Mouse (Mus musculus) heart, embryonic 12.5 days (tissue): Measurements from ENCODE around the gene Dusp19. TPM values are rescaled to one million over a fixed set of nuclear protein-coding genes. Genes with fewer than 3 reads are reported as not detected.

Experiments used
- ATAC-seq: fragments of 200-750 bp; cut with Nextera tagmentation; 2 replicates; pipeline ENCODE4 v1.8.0; 2017; ENCODE audit warnings: moderate TSS enrichment, moderate library complexity; ENCODE audit not compliant: insufficient number of reproducible peaks, low FRiP score
- H3K27ac ChIP-seq: fragments of 300-500 bp; sonication (generic); 2 replicates; pipeline ENCODE4 v1.5.1; 2016; ENCODE audit warnings: mild to moderate bottlenecking, moderate library complexity; ENCODE audit not compliant: poor library complexity, severe bottlenecking
- H3K27me3 ChIP-seq: fragments of 300-500 bp; sonication (generic); replicated peaks from 2 replicates; pipeline ENCODE4 v1.6.1; 2016; ENCODE audit warnings: mild to moderate bottlenecking, moderate library complexity
- H3K36me3 ChIP-seq: fragments of 300-500 bp; sonication (generic); 2 replicates; pipeline ENCODE4 v1.6.1; 2016; ENCODE audit warnings: mild to moderate bottlenecking, moderate library complexity
- H3K4me1 ChIP-seq: fragments of 300-500 bp; sonication (generic); replicated peaks from 2 replicates; pipeline ENCODE4 v1.6.1; 2016; ENCODE audit warnings: mild to moderate bottlenecking
- H3K4me2 ChIP-seq: fragments of 300-500 bp; sonication (generic); 2 replicates; pipeline ENCODE4 v1.6.1; 2016; ENCODE audit warnings: mild to moderate bottlenecking, moderate library complexity
- H3K4me3 ChIP-seq: fragments of 300-500 bp; sonication (generic); 2 replicates; pipeline ENCODE4 v1.5.1; 2016; ENCODE audit warnings: mild to moderate bottlenecking
- H3K9ac ChIP-seq: fragments of 300-500 bp; sonication (generic); 2 replicates; pipeline ENCODE4 v1.6.1; 2016; ENCODE audit warnings: mild to moderate bottlenecking, moderate library complexity
- H3K9me3 ChIP-seq: fragments of 300-500 bp; sonication (generic); replicated peaks from 2 replicates; pipeline ENCODE4 v1.6.1; 2016; ENCODE audit warnings: mild to moderate bottlenecking, moderate library complexity
- WGBS: fragments of 180-500 bp; shearing (Covaris S2); methylation state at CpG from one replicate; pipeline ENCODE4 v1.1.7; 2016; 5-methylcytosine and 5-hydroxymethylcytosine counted together
- microRNA counts: library from miRNA; unstranded; fragments of <30 nt; microRNA quantifications from one replicate; lab custom pipeline; 2017
- microRNA-seq: library from miRNA; unstranded; fragments of <30 nt; microRNA quantifications from one replicate; pipeline ENCODE4, GENCODE M21; 2017
- polyA plus RNA-seq: library from polyadenylated mRNA; unstranded; fragments of >200 nt; fragmentation: Nextera tagmentation; extraction: Ambion mirVana; gene quantifications from 2 replicates; pipeline ENCODE4 v1.2.1, GENCODE M21; 2016

The Dusp19 gene
- polyA plus RNA-seq, 1 experiment from 2014 or later: 11.9 TPM

DNA sequence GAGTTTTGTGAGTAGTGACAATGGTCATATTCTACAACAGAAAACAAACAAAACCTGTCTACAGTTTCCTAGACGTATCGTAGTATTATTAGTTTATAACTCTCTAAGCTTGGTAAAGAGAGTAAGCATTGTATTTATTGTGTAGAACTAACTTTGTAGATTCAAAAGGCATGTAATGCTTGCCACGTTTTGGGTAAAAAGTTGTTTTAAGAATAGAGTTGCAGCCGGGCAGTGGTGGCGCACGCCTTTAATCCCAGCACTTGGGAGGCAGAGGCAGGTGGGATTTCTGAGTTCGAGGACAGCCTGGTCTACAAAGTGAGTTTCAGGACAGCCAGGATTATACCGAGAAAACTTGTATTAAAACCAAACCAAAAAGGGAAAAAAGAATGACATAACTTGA, 22.6 kb downstream of the Dusp19 start:
- Histone ChIP-seq H3K9ac (peak overlapping the region; percentile 77), H3K9me3 (no peaks in the 10 kb centered on the region), H3K4me2 (peak overlapping the region; percentile 67), H3K27ac (no peak overlapping the region), H3K27me3 (no peaks in the 10 kb centered on the region), H3K4me1 (peaks cover 6% of the 10 kb centered on the region), H3K4me3 (peak overlapping the region; percentile 89), H3K36me3 (peaks cover 17% of the 10 kb centered on the region)
- no peak for ATAC-seq
- WGBS: 13% methylated on average over 8 of the region's 8 CpGs

DNA sequence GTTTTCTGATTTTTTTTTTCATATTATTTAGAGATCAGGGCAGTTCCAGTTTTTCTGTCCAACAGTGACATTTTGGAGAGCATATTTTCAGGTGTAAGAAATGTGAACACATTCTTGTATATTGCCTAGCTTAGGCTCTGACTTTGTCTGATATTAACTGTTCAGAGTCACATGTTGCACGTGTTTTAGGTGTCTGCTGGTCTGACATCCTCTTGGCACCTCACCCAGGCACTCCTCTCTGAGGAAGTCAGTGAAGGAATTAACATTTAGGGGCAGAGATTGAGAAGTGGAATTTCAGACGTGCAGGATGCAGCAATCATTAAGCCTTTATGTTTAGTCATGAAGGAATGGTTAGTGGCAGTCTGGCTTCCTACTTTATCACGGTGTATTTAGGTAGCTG, 23.0 kb downstream of the Dusp19 start:
- no peak for ATAC-seq
- 53% methylated on average over 3 of the region's 3 CpGs for WGBS

DNA sequence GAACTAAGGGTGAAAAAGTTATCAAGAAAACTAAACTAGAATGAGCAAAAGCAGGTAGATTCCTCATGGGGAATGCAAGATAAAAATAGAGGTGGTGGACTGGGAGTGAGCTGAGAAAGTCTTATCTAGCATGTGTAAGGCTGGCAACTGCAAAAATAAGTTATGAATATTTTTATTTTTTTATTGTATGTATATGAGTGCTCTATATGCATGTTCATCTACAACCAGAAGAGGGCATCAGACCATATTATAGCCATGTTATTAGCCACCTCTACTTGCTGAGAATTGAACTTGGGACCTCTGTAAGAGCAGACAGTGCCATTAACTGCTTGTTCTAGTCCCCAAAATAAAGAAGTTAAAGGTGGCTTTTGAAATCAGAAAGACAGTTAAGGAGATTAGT, 44.6 kb downstream of the Dusp19 start:
- ATAC-seq: no peak
- H3K4me2 ChIP-seq: no peak overlapping the region
- H3K9ac ChIP-seq: no peak overlapping the region
- no peaks in the 10 kb centered on the region for H3K9me3 ChIP-seq
- peaks cover 23% of the 10 kb centered on the region for H3K36me3 ChIP-seq
- H3K4me3 ChIP-seq: no peak overlapping the region
- H3K4me1 ChIP-seq: no peaks in the 10 kb centered on the region
- no peaks in the 10 kb centered on the region for H3K27me3 ChIP-seq
- H3K27ac ChIP-seq: no peak overlapping the region

More for the DNA sequence above, 23.0 kb downstream of the Dusp19 start:
- Histone ChIP-seq H3K27ac (no peak overlapping the region), H3K27me3 (no peaks in the 10 kb centered on the region), H3K4me2 (peak overlapping the region; percentile 37), H3K9ac (no peak overlapping the region), H3K9me3 (no peaks in the 10 kb centered on the region), H3K4me1 (peaks cover 6% of the 10 kb centered on the region), H3K36me3 (peaks cover 19% of the 10 kb centered on the region), H3K4me3 (no peak overlapping the region)

DNA sequence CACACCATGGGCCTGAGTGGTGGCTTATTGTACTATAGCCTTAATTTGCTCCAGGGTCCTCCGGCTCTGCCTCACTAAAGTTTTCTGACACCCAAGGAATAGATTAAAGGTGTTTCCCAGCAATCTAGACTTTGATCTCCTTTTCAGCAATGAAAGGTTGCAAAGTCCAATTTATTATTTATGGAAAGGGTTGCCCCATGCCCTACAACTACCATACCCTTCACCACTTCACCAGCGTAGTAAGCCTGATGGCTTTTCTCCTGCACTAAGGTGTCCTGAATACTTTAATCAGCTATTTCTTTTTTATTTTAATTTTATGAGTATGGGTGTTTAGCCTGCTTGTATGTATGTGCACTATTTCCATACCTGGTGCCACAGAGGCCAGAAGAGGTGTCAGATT, 45.8 kb downstream of the Dusp19 start:
- Histone ChIP-seq H3K27ac (no peak overlapping the region), H3K9me3 (no peaks in the 10 kb centered on the region), H3K9ac (no peak overlapping the region), H3K4me1 (no peaks in the 10 kb centered on the region), H3K4me2 (no peak overlapping the region), H3K4me3 (no peak overlapping the region), H3K36me3 (peaks cover 22% of the 10 kb centered on the region), H3K27me3 (no peaks in the 10 kb centered on the region)
- WGBS: 95% methylated on average over 2 of the region's 2 CpGs
- ATAC-seq: no peak

DNA sequence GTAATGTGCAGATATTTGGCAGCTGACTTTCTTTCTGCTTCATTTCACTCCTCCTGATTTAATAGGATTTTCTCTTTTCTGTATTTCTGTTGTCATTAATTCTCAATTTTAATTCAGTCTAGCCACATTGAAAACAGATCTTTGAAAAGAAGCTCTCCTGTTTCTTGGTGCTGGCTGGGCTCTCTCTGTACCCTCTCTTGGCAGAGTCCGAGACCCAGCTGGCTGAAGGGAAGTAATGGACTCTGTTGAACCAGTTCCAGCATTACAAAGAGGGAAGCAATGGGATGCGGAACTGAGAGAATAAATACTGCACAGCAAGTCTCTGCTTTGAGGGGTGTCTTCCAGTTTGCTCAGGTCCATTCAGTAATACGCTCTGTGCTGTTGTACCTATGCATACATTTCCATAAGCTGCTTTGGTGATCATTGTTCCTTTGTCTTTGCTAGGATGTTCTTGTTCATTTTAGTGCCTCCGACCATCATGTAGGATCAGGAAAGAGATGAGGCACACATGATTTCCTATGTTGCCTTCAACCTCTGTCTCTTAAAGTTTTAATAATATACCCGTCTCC, 50.6 kb downstream of the Dusp19 start:
- Histone ChIP-seq H3K9me3 (no peaks in the 10 kb centered on the region), H3K27me3 (no peaks in the 10 kb centered on the region), H3K4me1 (no peaks in the 10 kb centered on the region), H3K27ac (no peak overlapping the region), H3K9ac (no peak overlapping the region), H3K36me3 (peaks cover 14% of the 10 kb centered on the region; the same call in 1 of the 2 replicates), H3K4me3 (no peak overlapping the region), H3K4me2 (no peak overlapping the region)
- WGBS: 93% methylated on average over 5 of the region's 5 CpGs
- no peak for ATAC-seq

DNA sequence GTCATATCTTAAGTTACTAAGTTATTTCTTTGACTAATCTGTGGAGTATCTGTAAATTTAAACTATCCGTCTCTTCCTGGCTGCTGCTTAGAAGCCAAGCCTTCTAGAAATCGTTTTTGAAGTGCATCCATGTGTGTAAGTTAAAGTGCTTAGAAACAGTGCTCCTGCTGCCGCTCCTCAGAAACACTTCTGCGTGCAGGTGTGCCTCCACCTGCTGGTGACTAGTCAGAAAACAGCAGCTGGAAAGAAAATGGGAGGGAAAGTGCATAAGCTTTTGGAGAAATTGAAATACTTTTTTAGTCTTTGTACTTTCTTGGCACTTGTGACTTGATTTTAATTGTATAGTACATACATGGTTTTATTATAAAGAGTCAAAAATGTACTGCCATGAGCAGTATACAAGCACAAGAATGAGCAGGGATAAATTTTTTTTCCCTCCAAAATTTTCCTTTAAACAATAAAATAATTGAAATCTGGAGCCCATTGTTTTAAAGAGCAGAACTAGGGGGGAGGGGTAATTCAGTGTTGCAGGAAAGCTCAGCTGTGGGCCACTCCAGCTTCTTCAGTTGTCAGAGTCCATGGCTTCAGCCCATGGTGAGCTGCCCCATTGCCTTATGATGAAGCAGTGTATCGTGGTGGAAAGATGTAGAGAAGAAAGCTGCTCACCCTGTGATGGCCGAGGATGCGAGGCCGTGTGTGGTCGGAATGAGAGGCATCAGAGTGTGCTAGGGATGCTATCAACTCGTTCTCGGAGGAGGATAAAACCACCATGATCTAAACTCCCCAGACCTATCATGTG, 53.2 kb downstream of the Dusp19 start:
- ATAC-seq: no peak

DNA sequence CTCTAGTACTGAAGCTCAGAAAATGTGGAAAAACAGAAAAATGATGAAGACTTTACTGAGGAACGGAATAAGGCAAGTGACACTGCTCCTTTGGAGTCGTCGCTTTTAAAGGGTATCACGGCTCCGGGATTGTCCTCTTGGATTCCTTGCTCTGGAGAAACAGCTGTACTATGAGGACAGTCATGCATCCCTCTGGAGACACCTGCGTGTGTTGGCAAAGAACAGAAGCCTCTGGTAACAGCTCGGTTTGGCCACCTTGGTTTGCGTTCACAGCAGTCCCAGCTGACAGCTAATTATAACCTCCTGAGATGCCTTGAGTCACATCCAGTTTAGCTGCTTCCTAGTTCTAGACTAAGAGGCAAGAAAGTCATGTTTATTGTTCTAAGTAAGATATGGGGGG, 62.0 kb downstream of the Dusp19 start:
- 76% methylated on average over 8 of the region's 8 CpGs for WGBS
- no peak overlapping the region for H3K4me2 ChIP-seq
- no peak overlapping the region for H3K4me3 ChIP-seq
- H3K27ac ChIP-seq: no peak overlapping the region
- no peaks in the 10 kb centered on the region for H3K36me3 ChIP-seq
- H3K9me3 ChIP-seq: no peaks in the 10 kb centered on the region
- no peak for ATAC-seq
- H3K9ac ChIP-seq: no peak overlapping the region
- H3K4me1 ChIP-seq: no peaks in the 10 kb centered on the region
- H3K27me3 ChIP-seq: no peaks in the 10 kb centered on the region

More for the DNA sequence above, 53.2 kb downstream of the Dusp19 start:
- Histone ChIP-seq H3K9me3 (no peaks in the 10 kb centered on the region), H3K4me2 (no peak overlapping the region), H3K36me3 (peaks cover 13% of the 10 kb centered on the region; the same call in 1 of the 2 replicates), H3K27ac (no peak overlapping the region), H3K27me3 (no peaks in the 10 kb centered on the region), H3K4me3 (no peak overlapping the region), H3K9ac (no peak overlapping the region), H3K4me1 (no peaks in the 10 kb centered on the region)
- WGBS: 74% methylated on average over 11 of the region's 11 CpGs

MicroRNAs within 50 kb of the gene (microRNA counts, 519-probe panel; counts per million panel counts)
- not detected for microRNA mmu-miR-684 (lab: Ali Mortazavi, UCI)

Small RNA genes within 50 kb of the gene (microRNA-seq; reads per million reads assigned to microRNA genes)
- gene Mir684-1: not detected

Other genes with a start within 250 kb of the Dusp19 start
- gene Frzb, start 169.4 kb upstream of the Dusp19 start, polyA plus RNA-seq: 8.7 and 9.4 TPM in 2 replicates
- 82.7 and 86.0 TPM in 2 replicates for gene Nckap1, start 35.7 kb upstream of the Dusp19 start, polyA plus RNA-seq
- 24.6 and 27.0 TPM in 2 replicates for gene Nup35, start 191 bp downstream of the Dusp19 start, polyA plus RNA-seq